In the genomic region with DNA sequence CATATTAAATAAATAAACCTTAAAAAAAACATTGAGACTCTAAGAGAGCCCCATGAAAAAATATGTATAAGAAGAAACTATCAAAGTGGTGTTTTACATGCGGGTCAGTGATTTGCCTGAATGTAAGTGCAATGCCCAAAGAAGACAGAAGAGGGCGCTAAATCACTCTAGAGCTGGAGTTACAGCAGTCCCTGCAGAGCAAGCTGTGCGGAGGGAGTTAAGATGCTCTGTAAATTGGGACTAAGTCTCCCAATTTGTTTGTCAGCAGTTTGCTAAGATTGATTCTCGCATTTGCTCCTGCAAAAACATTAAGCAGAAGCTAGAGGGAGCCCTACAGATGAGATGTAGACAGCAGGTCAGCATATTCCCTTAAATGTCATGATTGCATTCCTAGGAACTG, we compare ENCODE assay signal across 9 mouse cellular contexts. TPM values are rescaled to one million over a fixed set of nuclear protein-coding genes. Genes with fewer than 3 reads are reported as not detected.
DNase-seq lines count a peak whose midpoint lies in the region.
"Had no signal": no experiment of that assay in that cellular context is flagged by ENCODE, and none has a peak within 500 bp of the region (broad histone marks: within the 10 kb centered on the region; RNA-seq: fewer than 3 reads in every experiment).

No protein-coding gene starts in this region.

- peak; percentile 42 for DNase-seq in embryo, embryonic 10.5 days (ENCODE audit: low spot score)
- no peak for DNase-seq in embryo, embryonic 10 days (ENCODE audit: low spot score)
- DNase-seq in right cerebral cortex, adult 18-20 months = peak; percentile 10
- DNase-seq in right cerebral cortex, postnatal 25 days = no peak
- peak; percentile 56 for DNase-seq in heart, postnatal 4 days
- DNase-seq in natural killer cell, adult 2 months (ENCODE audit: low spot score in 2 of 2) = peak; percentile 39 to 65
- peak; percentile 45 to 54 for DNase-seq in thymus, postnatal 36 days
- no peak for DNase-seq in yolk sac, embryonic 10.5 days (ENCODE audit: low spot score)

RNA-seq across cellular contexts. Expression of a gene that starts 37.3 kb away (rescaled TPM):
- under 1 TPM; 0.11 to 0.12 TPM for total RNA-seq in heart, postnatal 4 days (2021)
- total RNA-seq: gastrocnemius, postnatal 36 days had no signal

RNA-seq across cellular contexts. Expression of a gene that starts 38.1 kb away (rescaled TPM):
- total RNA-seq in heart, postnatal 4 days (2021) = 10 to 100 TPM; 43.4 to 43.6 TPM

Comparison
In these comparisons a context has a peak if more than half of its experiments do, and no peak if none do; other contexts are left out.
1. DNase-seq: peak in embryo, embryonic 10.5 days (single experiment), right cerebral cortex, adult 18-20 months (single experiment), heart, postnatal 4 days (single experiment), natural killer cell, adult 2 months (2 of 2) and thymus, postnatal 36 days (2 of 2); none in embryo, embryonic 10 days (single experiment), right cerebral cortex, postnatal 25 days (single experiment) and yolk sac, embryonic 10.5 days (single experiment).